Mouse (Mus musculus) ES-Bruce4 (cell line): Measurements from ENCODE around the gene Dspp. TPM values are rescaled to one million over a fixed set of nuclear protein-coding genes. Genes with fewer than 3 reads are reported as not detected.

Source experiments
- H3K27ac ChIP-seq: 2 replicates; pipeline ENCODE4 v1.5.1; 2012; ENCODE audit warnings: low read length, inconsistent platforms; ENCODE audit not compliant: insufficient read depth
- H3K27me3 ChIP-seq: 2 replicates; pipeline ENCODE4 v1.6.1; 2012; ENCODE audit warnings: mild to moderate bottlenecking, low read length, inconsistent platforms; ENCODE audit not compliant: control insufficient read depth, poor library complexity, insufficient read depth, severe bottlenecking
- H3K36me3 ChIP-seq: 2 replicates; pipeline ENCODE4 v1.6.1; 2012; ENCODE audit warnings: inconsistent platforms, mild to moderate bottlenecking, low read length, moderate library complexity; ENCODE audit not compliant: control insufficient read depth, poor library complexity, insufficient read depth, severe bottlenecking
- H3K4me1 ChIP-seq: one replicate; pipeline ENCODE4 v1.8.1; 2011; ENCODE audit warnings: low read length; ENCODE audit not compliant: control insufficient read depth, insufficient read depth
- H3K4me3 ChIP-seq: 2 replicates; pipeline ENCODE4 v1.5.1; 2011; ENCODE audit warnings: low read depth, mild to moderate bottlenecking, low read length
- H3K9ac ChIP-seq: 2 replicates; pipeline ENCODE4 v1.6.1; 2012; ENCODE audit warnings: low read depth, mild to moderate bottlenecking, inconsistent platforms; ENCODE audit not compliant: poor library complexity, severe bottlenecking
- H3K9me3 ChIP-seq: replicated peaks from 2 replicates; pipeline ENCODE4 v1.6.1; 2012; ENCODE audit warnings: mild to moderate bottlenecking, low read length, inconsistent platforms; ENCODE audit not compliant: control insufficient read depth, poor library complexity, insufficient read depth, severe bottlenecking
- CTCF ChIP-seq: IDR thresholded peaks from one replicate; pipeline ENCODE4 v1.8.1; 2011; ENCODE audit warnings: low read depth, low read length
- EP300 ChIP-seq: IDR thresholded peaks from 2 replicates; pipeline ENCODE4 v1.6.1; 2011; ENCODE audit warnings: low read depth, low read length; ENCODE audit not compliant: insufficient read depth
- POLR2A ChIP-seq: IDR thresholded peaks from one replicate; pipeline ENCODE4 v1.8.1; 2011; ENCODE audit warnings: low read length; ENCODE audit not compliant: insufficient read depth
- polyA plus RNA-seq: library from polyadenylated mRNA; stranded (reverse); fragments of >200 nt; gene quantifications from 2 replicates; pipeline ENCODE4 v1.2.4, GENCODE M21; 2011; ENCODE audit warnings: low read depth; ENCODE audit not compliant: missing spikeins, insufficient read depth, insufficient read length

Gene Dspp
- polyA plus RNA-seq, 1 experiment = not detected

DNA sequence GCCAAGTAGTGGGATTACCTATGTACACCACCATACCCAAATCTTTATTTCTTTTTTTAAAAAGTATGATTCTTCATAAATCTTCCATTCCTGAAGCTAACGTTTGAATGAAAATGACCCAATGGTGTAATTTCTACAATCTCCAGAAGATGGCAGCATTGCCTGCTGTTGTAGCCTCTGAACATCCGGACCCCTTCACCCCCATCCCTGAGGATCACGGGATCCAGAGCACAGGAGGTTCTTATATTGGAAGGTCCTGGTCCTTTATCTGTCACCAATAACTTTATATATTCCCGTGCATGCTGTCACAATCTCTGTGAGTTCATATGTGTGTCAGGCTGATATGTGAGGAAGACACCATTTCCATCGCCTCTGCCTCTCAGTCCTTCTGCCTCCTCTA is 48.4 kb downstream of the Dspp start:
- Histone ChIP-seq H3K4me3 (no peak overlapping the region), H3K4me1 (no peaks in the 10 kb centered on the region), H3K27me3 (no peaks in the 10 kb centered on the region), H3K27ac (no peak overlapping the region), H3K9me3 (peaks cover 1% of the 10 kb centered on the region; the same call in 1 of the 2 replicates), H3K9ac (no peak overlapping the region), H3K36me3 (no peaks in the 10 kb centered on the region)
- no peak for TF ChIP-seq POLR2A
- TF ChIP-seq EP300 = no peak
- TF ChIP-seq CTCF = peak; percentile 54

DNA sequence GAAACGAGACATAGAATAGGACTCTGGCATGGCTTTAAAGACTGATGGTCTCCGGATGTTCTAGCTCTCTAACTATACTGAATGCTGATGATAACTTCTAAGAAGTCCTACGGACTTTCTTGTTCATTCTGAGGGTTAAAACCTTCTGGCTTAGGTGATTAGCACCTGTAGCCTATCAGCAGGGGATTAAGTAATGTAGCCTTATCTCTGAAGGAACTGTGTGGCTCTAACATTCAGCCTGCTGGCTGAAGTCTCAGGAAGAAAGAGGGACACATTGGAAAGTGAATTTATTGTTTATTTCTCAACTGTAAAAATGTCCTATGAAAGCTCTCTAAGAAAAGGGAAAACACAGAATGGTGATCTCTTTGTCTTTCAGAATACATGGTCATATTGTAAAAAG is 53.8 kb downstream of the Dspp start:
- Histone ChIP-seq H3K27ac (no peak overlapping the region), H3K9ac (no peak overlapping the region), H3K4me3 (no peak overlapping the region), H3K27me3 (no peaks in the 10 kb centered on the region), H3K9me3 (peaks cover 3% of the 10 kb centered on the region; the same call in 1 of the 2 replicates), H3K4me1 (no peaks in the 10 kb centered on the region), H3K36me3 (no peaks in the 10 kb centered on the region)
- TF ChIP-seq CTCF = no peak
- TF ChIP-seq EP300 = no peak
- no peak for TF ChIP-seq POLR2A

DNA sequence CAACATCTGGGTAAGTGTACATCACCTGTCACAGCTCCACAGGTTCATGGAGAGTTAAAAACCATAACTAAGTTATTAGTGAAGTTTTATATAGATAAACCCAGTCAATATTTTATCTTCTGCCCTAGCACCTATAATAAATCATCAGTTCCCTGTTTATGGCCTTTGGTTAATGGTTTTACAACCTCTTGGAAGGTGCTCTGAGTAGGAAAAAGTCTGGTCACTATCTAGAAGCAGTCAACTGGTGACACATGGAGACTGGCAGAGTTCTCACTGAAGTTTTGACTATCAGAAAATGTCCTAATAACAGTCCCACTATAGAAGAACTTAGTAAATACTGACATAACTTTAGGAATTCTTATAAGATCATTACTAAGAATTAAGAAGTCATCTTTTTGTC is 54.2 kb downstream of the Dspp start:
- Histone ChIP-seq H3K4me1 (no peaks in the 10 kb centered on the region), H3K36me3 (no peaks in the 10 kb centered on the region), H3K27ac (no peak overlapping the region), H3K9me3 (peaks cover 3% of the 10 kb centered on the region; the same call in 1 of the 2 replicates), H3K4me3 (no peak overlapping the region), H3K27me3 (no peaks in the 10 kb centered on the region), H3K9ac (no peak overlapping the region)
- no peak for TF ChIP-seq CTCF
- no peak for TF ChIP-seq EP300
- TF ChIP-seq POLR2A = no peak

DNA sequence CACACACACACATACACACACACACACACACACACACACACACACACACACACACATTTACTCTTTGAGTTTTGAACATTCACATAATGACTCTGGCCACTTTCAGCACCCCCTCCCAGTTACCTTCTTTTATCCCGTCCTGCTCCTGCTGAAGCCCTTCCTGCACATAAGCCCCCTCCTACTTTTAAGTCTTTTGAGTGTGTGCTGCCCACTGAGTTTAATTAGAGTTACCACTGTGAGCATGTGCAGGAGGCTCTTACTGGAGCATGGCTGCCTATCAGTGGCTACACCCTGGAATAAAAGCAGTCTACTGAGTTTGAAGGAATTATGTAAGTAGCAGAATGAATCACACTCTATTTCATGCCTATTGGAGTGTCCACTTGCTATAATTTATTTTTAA is 58.0 kb downstream of the Dspp start:
- H3K27ac ChIP-seq = no peak overlapping the region
- peaks cover 7% of the 10 kb centered on the region; the same call in 1 of the 2 replicates for H3K9me3 ChIP-seq
- H3K4me3 ChIP-seq = no peak overlapping the region
- H3K27me3 ChIP-seq = no peaks in the 10 kb centered on the region
- H3K4me1 ChIP-seq = no peaks in the 10 kb centered on the region
- no peaks in the 10 kb centered on the region for H3K36me3 ChIP-seq
- TF ChIP-seq EP300 = no peak
- TF ChIP-seq POLR2A = no peak
- TF ChIP-seq CTCF = no peak
- no peak overlapping the region for H3K9ac ChIP-seq

Other genes with a start within 250 kb of the Dspp start
- gene Hsd17b13, start 193.3 kb upstream of the Dspp start, polyA plus RNA-seq = not detected in 2 replicates
- gene Hsd17b11, start 148.8 kb upstream of the Dspp start, polyA plus RNA-seq = 22.0 and 25.3 TPM in 2 replicates
- 32.0 and 34.2 TPM in 2 replicates for gene Nudt9, start 124.4 kb upstream of the Dspp start, polyA plus RNA-seq
- not detected in 2 replicates for gene Gm17660, start 93.1 kb upstream of the Dspp start, polyA plus RNA-seq
- 0.40 TPM in 1 of 2 replicates, not detected in the other for gene Sparcl1, start 57.0 kb upstream of the Dspp start, polyA plus RNA-seq
- gene Dmp1, start 31.9 kb downstream of the Dspp start, polyA plus RNA-seq = not detected in 2 replicates
- not detected in 2 replicates for gene Ibsp, start 128.5 kb downstream of the Dspp start, polyA plus RNA-seq
- not detected in 2 replicates for gene Mepe, start 154.6 kb downstream of the Dspp start, polyA plus RNA-seq